In the genomic region with DNA sequence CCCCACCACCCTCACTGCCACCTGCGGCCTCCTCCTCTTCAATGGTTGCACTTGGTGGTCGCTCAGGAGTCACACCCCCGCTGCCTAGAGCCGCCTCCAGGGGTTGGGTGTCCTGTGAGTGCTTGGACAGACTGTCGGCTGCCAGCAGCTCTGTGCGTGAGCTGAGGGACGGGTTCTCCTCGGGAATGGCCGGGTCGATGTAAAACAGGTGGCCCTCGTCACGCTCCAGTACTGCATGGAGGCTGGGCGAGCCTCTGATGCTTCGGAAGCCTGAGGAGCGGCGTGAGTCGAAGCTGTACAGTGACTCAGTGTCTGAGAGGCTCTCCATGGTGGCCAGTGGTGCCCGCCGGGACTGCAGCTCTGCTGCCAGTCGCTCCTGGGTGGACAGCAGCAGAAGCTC, we compare ENCODE assay signal across 14 mouse cellular contexts. TPM values are rescaled to one million over a fixed set of nuclear protein-coding genes. Genes with fewer than 3 reads are reported as not detected.
DNase-seq lines count a peak whose midpoint lies in the region; ATAC-seq and TF ChIP-seq lines count a peak whose summit lies in the region.
"Had no signal": no experiment of that assay in that cellular context is flagged by ENCODE, and none has a peak within 500 bp of the region (broad histone marks: within the 10 kb centered on the region; RNA-seq: fewer than 3 reads in every experiment).

No protein-coding gene starts in this region.

- H3K4me3 ChIP-seq in heart, embryonic 16.5 days (ENCODE audit: low read length), result no peak overlapping the region
- no peak overlapping the region for H3K4me3 ChIP-seq in embryonic facial prominence, embryonic 10.5 days
- H3K4me3 ChIP-seq in limb, embryonic 13.5 days, result no peak overlapping the region
- H3K4me3 ChIP-seq in gastrocnemius, adult 2 months, result no peak overlapping the region
- H3K4me3 ChIP-seq: hindbrain, embryonic 10.5 days; limb, embryonic 15.5 days; megakaryocyte, embryonic 14.5 days; myocyte had no signal

- no peak for DNase-seq in heart, adult 8-10 months (ENCODE audit: low spot score)
- peak; percentile 17 for DNase-seq in A20 (ENCODE audit: low read depth, low spot score)
- peak; percentile 55 for DNase-seq in embryonic facial prominence, embryonic 10.5 days (ENCODE audit: low spot score)
- DNase-seq in gastrocnemius, adult 2 months, result no peak
- DNase-seq in cerebellum, postnatal 36 days, result no peak
- DNase-seq in spleen, adult 18-20 months, result no peak
- DNase-seq: adrenal gland, postnatal 36 days; cerebellum, adult 11-12 months had no signal

- WGBS in heart, embryonic 16.5 days, result 28% methylated on average over 20 of the region's 20 CpGs
- WGBS in embryonic facial prominence, embryonic 10.5 days, result 52% methylated on average over 20 of the region's 20 CpGs
- WGBS in limb, embryonic 13.5 days, result 27% methylated on average over 20 of the region's 20 CpGs

- no peak for TF ChIP-seq CTCF in gastrocnemius, adult 2 months (IDR thresholded peaks at IDR 0.05)

- peak; percentile 22; the same call in 1 of the 2 replicates for ATAC-seq in heart, embryonic 16.5 days (replicated peaks; ENCODE audit: extremely low read depth, insufficient read depth, low FRiP score)
- ATAC-seq in limb, embryonic 13.5 days (ENCODE audit: low FRiP score, low read depth), result 0 out of 2 replicates have a peak, but pooled peaks have one; percentile 21

- intact Hi-C loops in gastrocnemius, adult 2 months (cut with DNase I), result no loop called here

- peaks cover 9% of the 10 kb centered on the region; the same call in 1 of the 2 replicates for H3K4me1 ChIP-seq in heart, embryonic 16.5 days (ENCODE audit: control insufficient read depth, insufficient read depth, low read length)
- H3K4me1 ChIP-seq in embryonic facial prominence, embryonic 10.5 days, result peaks cover 44% of the 10 kb centered on the region
- peaks cover 29% of the 10 kb centered on the region for H3K4me1 ChIP-seq in limb, embryonic 13.5 days

- peak overlapping the region; percentile 3; the same call in 1 of the 2 replicates for H3K4me2 ChIP-seq in heart, embryonic 16.5 days (ENCODE audit: low read depth, low read length)
- H3K4me2 ChIP-seq in limb, embryonic 13.5 days (replicated peaks), result no peak overlapping the region
- H3K4me2 ChIP-seq: limb, embryonic 15.5 days had no signal

- no peaks in the 10 kb centered on the region for H3K27me3 ChIP-seq in heart, embryonic 16.5 days (ENCODE audit: control insufficient read depth, insufficient read depth, low read length)
- H3K27me3 ChIP-seq in embryonic facial prominence, embryonic 10.5 days (replicated peaks; ENCODE audit: low read depth, poor library complexity, severe bottlenecking), result peaks cover 25% of the 10 kb centered on the region; the same call in 1 of the 2 replicates
- peaks cover 18% of the 10 kb centered on the region; the same call in 1 of the 2 replicates for H3K27me3 ChIP-seq in limb, embryonic 13.5 days

- H3K36me3 ChIP-seq in heart, embryonic 16.5 days (ENCODE audit: control insufficient read depth, insufficient read depth), result no peaks in the 10 kb centered on the region
- H3K36me3 ChIP-seq in embryonic facial prominence, embryonic 10.5 days (replicated peaks), result no peaks in the 10 kb centered on the region
- no peaks in the 10 kb centered on the region; the same call in 1 of the 2 replicates for H3K36me3 ChIP-seq in limb, embryonic 13.5 days
- H3K36me3 ChIP-seq: hindbrain, embryonic 10.5 days had no signal

- no peak overlapping the region for H3K9ac ChIP-seq in heart, embryonic 16.5 days (ENCODE audit: low read length)
- H3K9ac ChIP-seq in limb, embryonic 13.5 days, result no peak overlapping the region
- H3K9ac ChIP-seq: limb, embryonic 15.5 days had no signal

- H3K9me3 ChIP-seq in heart, embryonic 16.5 days (replicated peaks; ENCODE audit: control insufficient read depth, low read length), result no peaks in the 10 kb centered on the region
- no peaks in the 10 kb centered on the region for H3K9me3 ChIP-seq in embryonic facial prominence, embryonic 10.5 days
- no peaks in the 10 kb centered on the region for H3K9me3 ChIP-seq in limb, embryonic 13.5 days
- H3K9me3 ChIP-seq: hindbrain, embryonic 10.5 days; limb, embryonic 15.5 days; megakaryocyte, embryonic 14.5 days had no signal

- H3K27ac ChIP-seq in heart, embryonic 16.5 days (ENCODE audit: low read length), result no peak overlapping the region
- H3K27ac ChIP-seq in embryonic facial prominence, embryonic 10.5 days (replicated peaks), result no peak overlapping the region; the same call in 1 of the 2 replicates
- H3K27ac ChIP-seq in limb, embryonic 13.5 days, result no peak overlapping the region
- H3K27ac ChIP-seq in gastrocnemius, adult 2 months, result no peak overlapping the region
- H3K27ac ChIP-seq: hindbrain, embryonic 10.5 days; limb, embryonic 15.5 days had no signal

RNA-seq across cellular contexts. Expression of a gene that starts 7.6 kb away (rescaled TPM):
- polyA plus RNA-seq in heart, embryonic 16.5 days (2015; fragmentation: Nextera tagmentation; extraction: Ambion mirVana), result 4.2 TPM in 2 replicates
- 1 to 10 TPM; 4.1 to 8.0 (median 7.2) TPM for total RNA-seq in heart, adult 8-10 months (2022)
- 4.2 TPM in 2 replicates for polyA plus RNA-seq in embryonic facial prominence, embryonic 10.5 days (2016; fragmentation: Nextera tagmentation; extraction: Ambion mirVana)
- 1.3 and 1.9 TPM in 2 replicates for polyA plus RNA-seq in limb, embryonic 13.5 days (2015; fragmentation: Nextera tagmentation; extraction: Ambion mirVana)
- not detected for total RNA-seq in gastrocnemius, adult 2 months (2021)

RNA-seq across cellular contexts. Expression of a gene that starts 44.2 kb away (rescaled TPM):
- polyA plus RNA-seq in heart, embryonic 16.5 days (2015; fragmentation: Nextera tagmentation; extraction: Ambion mirVana), result 51.6 and 54.9 TPM in 2 replicates
- total RNA-seq in heart, adult 8-10 months (2022), result 1 to 10 TPM; 3.5 to 5.3 (median 4.9) TPM
- 183 and 199 TPM in 2 replicates for polyA plus RNA-seq in embryonic facial prominence, embryonic 10.5 days (2016; fragmentation: Nextera tagmentation; extraction: Ambion mirVana)
- 78.4 and 82.0 TPM in 2 replicates for polyA plus RNA-seq in limb, embryonic 13.5 days (2015; fragmentation: Nextera tagmentation; extraction: Ambion mirVana)
- 1 to 10 TPM; 4.0 to 4.3 TPM for total RNA-seq in gastrocnemius, adult 2 months (2021)

RNA-seq across cellular contexts. Expression of a gene that starts 44.3 kb away (rescaled TPM):
- polyA plus RNA-seq in heart, embryonic 16.5 days (2015; fragmentation: Nextera tagmentation; extraction: Ambion mirVana), result 323 and 360 TPM in 2 replicates
- total RNA-seq in heart, adult 8-10 months (2022), result 100 to 1,000 TPM; 163 to 218 (median 190) TPM
- 379 and 394 TPM in 2 replicates for polyA plus RNA-seq in embryonic facial prominence, embryonic 10.5 days (2016; fragmentation: Nextera tagmentation; extraction: Ambion mirVana)
- polyA plus RNA-seq in limb, embryonic 13.5 days (2015; fragmentation: Nextera tagmentation; extraction: Ambion mirVana), result 475 and 492 TPM in 2 replicates
- total RNA-seq in gastrocnemius, adult 2 months (2021), result 10 to 100 TPM; 80.3 to 98.7 TPM

RNA-seq across cellular contexts. Expression of a gene that starts 56.5 kb away (rescaled TPM):
- polyA plus RNA-seq in heart, embryonic 16.5 days (2015; fragmentation: Nextera tagmentation; extraction: Ambion mirVana), result 0.89 and 0.92 TPM in 2 replicates
- total RNA-seq in heart, adult 8-10 months (2022), result 1 to 10 TPM; 2.8 to 3.7 (median 3.1) TPM
- 2.2 and 2.4 TPM in 2 replicates for polyA plus RNA-seq in embryonic facial prominence, embryonic 10.5 days (2016; fragmentation: Nextera tagmentation; extraction: Ambion mirVana)
- polyA plus RNA-seq in limb, embryonic 13.5 days (2015; fragmentation: Nextera tagmentation; extraction: Ambion mirVana), result 2.0 and 2.5 TPM in 2 replicates
- 1 to 10 TPM; 7.2 to 8.6 TPM for total RNA-seq in gastrocnemius, adult 2 months (2021)

Comparison
In these comparisons a context has a peak if more than half of its experiments do, and no peak if none do; other contexts are left out.
1. DNase-seq: peak in A20 (single experiment) and embryonic facial prominence, embryonic 10.5 days (single experiment); none in heart, adult 8-10 months (single experiment), gastrocnemius, adult 2 months (single experiment), cerebellum, postnatal 36 days (0 of 2) and spleen, adult 18-20 months (0 of 2).